Mouse (Mus musculus): Measurements from ENCODE around the gene Zkscan4. TPM values are rescaled to one million over a fixed set of nuclear protein-coding genes. Genes with fewer than 3 reads are reported as not detected.
"Not testable (repeated sequence)": the region's sequence is repeated elsewhere in the genome, so short reads cannot be mapped to it uniquely, and the experiment has no call there.

The Zkscan4 gene
- polyA plus RNA-seq, 1 experiment from 2014 or later: 2.9 TPM

DNA sequence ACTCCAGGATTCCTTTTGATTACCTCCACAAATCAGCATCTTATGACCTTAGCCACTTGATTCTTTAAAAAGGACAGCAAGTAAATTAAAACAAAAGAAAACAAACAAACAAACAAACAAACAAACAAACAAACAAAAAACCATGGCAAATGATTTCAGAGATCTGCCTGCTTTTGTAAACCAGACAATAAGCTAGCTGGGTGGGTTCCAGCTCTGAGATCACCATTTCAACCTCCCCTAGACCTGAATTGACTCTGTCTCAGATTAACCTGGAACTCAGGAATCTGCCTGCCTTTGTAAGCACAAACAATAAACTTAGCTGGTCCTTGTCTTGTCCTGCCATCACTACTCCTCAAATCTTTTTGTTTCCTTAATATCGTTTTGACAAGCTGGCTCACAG is 8.2 kb downstream of the Zkscan4 start:
- Histone ChIP-seq H3K9ac (ENCODE audit: low read length) (no peak overlapping the region), H3K36me3 (ENCODE audit: control insufficient read depth, insufficient read depth, low read length) (no peaks in the 10 kb centered on the region), H3K27me3 (ENCODE audit: control insufficient read depth, insufficient read depth, low read length) (no peaks in the 10 kb centered on the region), H3K27ac (replicated peaks; ENCODE audit: low read depth, low read length) (no peak overlapping the region), H3K4me3 (ENCODE audit: low read depth, low read length) (no peak overlapping the region), H3K9me3 (ENCODE audit: control insufficient read depth, low read length) (no peaks in the 10 kb centered on the region), H3K4me1 (ENCODE audit: control insufficient read depth, insufficient read depth, low read length) (no peaks in the 10 kb centered on the region), H3K4me2 (ENCODE audit: low read depth, severe bottlenecking) (no peak overlapping the region)
- DNase-seq (ENCODE audit: low spot score) (no peak), ATAC-seq (ENCODE audit: insufficient number of reproducible peaks, low FRiP score, low TSS enrichment, low read depth) (no peak)
- WGBS: 91% methylated on average over 1 of the region's 1 CpGs

DNA sequence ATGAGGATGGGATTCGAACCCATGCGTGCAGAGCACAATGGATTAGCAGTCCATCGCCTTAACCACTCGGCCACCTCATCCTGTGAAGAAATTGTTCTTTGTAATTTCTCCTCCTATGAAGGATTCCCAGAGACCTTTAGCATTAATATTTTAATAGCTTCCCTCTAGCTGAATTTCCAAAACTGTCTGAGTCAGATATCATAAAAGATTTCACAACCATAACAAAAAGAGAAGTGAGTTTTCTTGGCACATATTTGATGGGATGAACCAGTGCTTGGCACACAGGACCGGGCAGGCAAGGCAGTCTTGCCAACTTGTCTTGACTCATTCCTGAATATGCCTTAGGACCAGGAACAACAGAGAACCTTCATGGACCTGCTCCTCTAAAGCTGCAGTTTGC is 14.1 kb downstream of the Zkscan4 start:
- no peaks in the 10 kb centered on the region for H3K27me3 ChIP-seq (ENCODE audit: control insufficient read depth, insufficient read depth, low read length)
- DNase-seq (ENCODE audit: low spot score) (no peak), ATAC-seq (ENCODE audit: insufficient number of reproducible peaks, low FRiP score, low TSS enrichment, low read depth) (no peak)
- H3K27ac ChIP-seq (replicated peaks; ENCODE audit: low read depth, low read length): no peak overlapping the region
- 93% methylated on average over 5 of the region's 5 CpGs for WGBS
- no peaks in the 10 kb centered on the region for H3K36me3 ChIP-seq (ENCODE audit: control insufficient read depth, insufficient read depth, low read length)
- no peaks in the 10 kb centered on the region for H3K4me1 ChIP-seq (ENCODE audit: control insufficient read depth, insufficient read depth, low read length)
- no peak overlapping the region for H3K9ac ChIP-seq (ENCODE audit: low read length)
- no peak overlapping the region for H3K4me3 ChIP-seq (ENCODE audit: low read depth, low read length)
- H3K9me3 ChIP-seq (ENCODE audit: control insufficient read depth, low read length): no peaks in the 10 kb centered on the region
- H3K4me2 ChIP-seq (ENCODE audit: low read depth, severe bottlenecking): no peak overlapping the region

DNA sequence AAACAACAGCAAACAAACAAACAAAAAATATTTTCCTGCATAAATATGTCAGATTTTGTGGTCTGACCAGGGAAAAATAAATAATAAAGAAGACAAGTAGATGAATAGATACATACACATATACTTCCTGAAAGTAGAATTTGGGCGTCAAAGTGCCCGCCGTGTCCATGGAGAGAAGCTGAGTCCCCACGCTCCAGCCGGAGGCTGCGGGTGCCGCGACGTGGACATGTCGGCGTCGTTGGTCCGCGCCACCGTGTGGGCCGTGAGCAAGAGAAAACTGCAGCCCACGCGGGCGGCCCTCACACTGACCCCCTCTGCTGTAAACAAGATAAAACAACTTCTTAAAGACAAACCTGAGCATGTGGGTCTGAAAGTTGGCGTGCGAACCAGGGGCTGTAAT is 16.4 kb downstream of the Zkscan4 start, which contains the start of gene AK157302:
TSS of gene AK157302 (plus strand) at position 144 of the 400 bp plus-strand sequence.
- WGBS: 94% methylated on average over 21 of the region's 21 CpGs
- no peak for ATAC-seq (ENCODE audit: insufficient number of reproducible peaks, low FRiP score, low TSS enrichment, low read depth)
- H3K4me2 ChIP-seq (ENCODE audit: low read depth, severe bottlenecking): no peak within 1 kb of the TSS

DNA sequence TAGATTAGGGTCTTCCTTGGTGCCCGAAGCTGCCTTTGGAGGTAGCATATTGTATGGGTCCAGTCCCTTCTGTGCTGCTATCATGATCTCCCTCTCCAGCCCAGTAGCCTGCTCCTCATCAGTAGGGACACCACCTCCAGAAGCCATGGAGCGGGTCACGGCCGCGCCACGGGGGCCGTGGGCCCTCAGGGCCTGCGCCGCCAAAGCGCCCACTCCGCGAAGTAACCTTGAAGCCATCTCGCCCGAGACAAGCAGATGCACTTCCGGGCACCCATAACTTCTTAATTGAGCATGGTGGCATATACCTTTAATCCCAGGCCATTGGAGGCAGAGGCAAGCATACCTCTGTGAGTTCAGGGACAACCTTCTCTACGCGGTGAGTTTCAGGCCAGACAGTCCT is 22.5 kb downstream of the Zkscan4 start, which contains the start of gene Gm11273:
TSS of gene Gm11273 (minus strand) at position 237 of the 400 bp plus-strand sequence.
- 94% methylated on average over 17 of the region's 17 CpGs for WGBS
- not testable (repeated sequence) for H3K9ac ChIP-seq (ENCODE audit: low read length); H3K36me3 ChIP-seq (ENCODE audit: control insufficient read depth, insufficient read depth, low read length); H3K27me3 ChIP-seq (ENCODE audit: control insufficient read depth, insufficient read depth, low read length); DNase-seq (ENCODE audit: low spot score); H3K27ac ChIP-seq (replicated peaks; ENCODE audit: low read depth, low read length); ATAC-seq (ENCODE audit: insufficient number of reproducible peaks, low FRiP score, low TSS enrichment, low read depth); H3K9me3 ChIP-seq (ENCODE audit: control insufficient read depth, low read length); H3K4me2 ChIP-seq (ENCODE audit: low read depth, severe bottlenecking); H3K4me3 ChIP-seq (ENCODE audit: low read depth, low read length); H3K4me1 ChIP-seq (ENCODE audit: control insufficient read depth, insufficient read depth, low read length)

More for the DNA sequence above, 16.4 kb downstream of the Zkscan4 start, which contains the start of gene AK157302:
- H3K9me3 ChIP-seq (ENCODE audit: control insufficient read depth, low read length): no peaks in the 10 kb centered on the region
- H3K27me3 ChIP-seq (ENCODE audit: control insufficient read depth, insufficient read depth, low read length): no peaks in the 10 kb centered on the region
- H3K9ac ChIP-seq (ENCODE audit: low read length): no peak within 1 kb of the TSS
- H3K36me3 ChIP-seq (ENCODE audit: control insufficient read depth, insufficient read depth, low read length): no peaks in the 10 kb centered on the region
- H3K27ac ChIP-seq (replicated peaks; ENCODE audit: low read depth, low read length): no peak within 1 kb of the TSS
- H3K4me1 ChIP-seq (ENCODE audit: control insufficient read depth, insufficient read depth, low read length): no peaks in the 10 kb centered on the region
- no peak for DNase-seq (ENCODE audit: low spot score)
- H3K4me3 ChIP-seq (ENCODE audit: low read depth, low read length): no peak within 1 kb of the TSS

DNA sequence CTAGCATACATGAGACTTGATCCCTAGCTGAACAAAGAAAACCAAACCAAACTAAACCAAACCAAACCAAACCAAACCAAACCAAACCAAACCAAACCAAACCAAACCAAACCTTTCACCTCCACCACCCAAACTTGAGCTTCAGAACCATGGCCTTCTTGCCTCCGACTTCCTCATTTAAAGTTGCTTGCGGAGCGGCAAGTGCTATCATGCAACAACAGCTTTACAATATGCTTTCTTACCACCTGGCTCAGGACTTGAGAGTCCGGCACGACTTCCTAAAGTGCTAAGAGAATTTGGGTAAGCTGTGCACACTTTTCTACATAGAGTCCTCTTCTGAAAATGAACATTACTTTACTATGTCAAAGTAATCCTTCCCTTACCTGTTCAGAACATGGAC is 23.6 kb downstream of the Zkscan4 start:
- Histone ChIP-seq H3K36me3 (ENCODE audit: control insufficient read depth, insufficient read depth, low read length) (no peaks in the 10 kb centered on the region), H3K27me3 (ENCODE audit: control insufficient read depth, insufficient read depth, low read length) (no peaks in the 10 kb centered on the region), H3K4me1 (ENCODE audit: control insufficient read depth, insufficient read depth, low read length) (no peaks in the 10 kb centered on the region), H3K9ac (ENCODE audit: low read length) (no peak overlapping the region), H3K9me3 (ENCODE audit: control insufficient read depth, low read length) (no peaks in the 10 kb centered on the region), H3K27ac (replicated peaks; ENCODE audit: low read depth, low read length) (no peak overlapping the region), H3K4me3 (ENCODE audit: low read depth, low read length) (no peak overlapping the region), H3K4me2 (ENCODE audit: low read depth, severe bottlenecking) (no peak overlapping the region)
- ATAC-seq (ENCODE audit: insufficient number of reproducible peaks, low FRiP score, low TSS enrichment, low read depth) (no peak), DNase-seq (ENCODE audit: low spot score) (no peak)
- WGBS: 87% methylated on average over 5 of the region's 5 CpGs

DNA sequence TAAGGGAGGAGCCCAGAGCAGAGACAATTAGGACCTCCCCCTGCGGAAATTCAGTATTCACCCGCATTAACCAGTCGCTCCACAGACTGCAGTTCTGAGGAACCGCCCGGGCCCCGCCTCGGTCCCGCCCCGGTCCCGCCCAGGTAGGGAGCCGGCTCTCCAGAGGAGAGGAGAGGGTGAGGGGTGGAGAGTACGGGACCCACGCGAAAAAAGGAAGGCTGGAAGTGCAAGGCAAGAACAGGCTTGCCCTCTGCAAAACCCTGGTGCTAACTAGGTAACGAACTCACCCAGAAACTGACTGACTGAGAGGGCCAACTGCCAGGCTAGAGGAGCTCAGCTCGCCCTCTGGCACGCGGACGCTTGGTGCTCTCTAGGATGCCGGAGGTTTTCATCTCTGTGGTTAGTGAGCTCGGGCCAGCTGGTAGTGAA is 27.5 kb downstream of the Zkscan4 start:
- Histone ChIP-seq H3K9ac (ENCODE audit: low read length) (peak overlapping the region; percentile 69), H3K27ac (replicated peaks; ENCODE audit: low read depth, low read length) (peak overlapping the region; percentile 65; the same call in 1 of the 2 replicates), H3K27me3 (ENCODE audit: control insufficient read depth, insufficient read depth, low read length) (no peaks in the 10 kb centered on the region), H3K9me3 (ENCODE audit: control insufficient read depth, low read length) (no peaks in the 10 kb centered on the region), H3K36me3 (ENCODE audit: control insufficient read depth, insufficient read depth, low read length) (no peaks in the 10 kb centered on the region), H3K4me2 (ENCODE audit: low read depth, severe bottlenecking) (peak overlapping the region; percentile 51), H3K4me3 (ENCODE audit: low read depth, low read length) (peak overlapping the region; percentile 62), H3K4me1 (ENCODE audit: control insufficient read depth, insufficient read depth, low read length) (no peaks in the 10 kb centered on the region)
- 0% methylated on average over 21 of the region's 21 CpGs for WGBS
- DNase-seq (ENCODE audit: low spot score) (peak; percentile 90), ATAC-seq (ENCODE audit: insufficient number of reproducible peaks, low FRiP score, low TSS enrichment, low read depth) (peak; percentile 98)

DNA sequence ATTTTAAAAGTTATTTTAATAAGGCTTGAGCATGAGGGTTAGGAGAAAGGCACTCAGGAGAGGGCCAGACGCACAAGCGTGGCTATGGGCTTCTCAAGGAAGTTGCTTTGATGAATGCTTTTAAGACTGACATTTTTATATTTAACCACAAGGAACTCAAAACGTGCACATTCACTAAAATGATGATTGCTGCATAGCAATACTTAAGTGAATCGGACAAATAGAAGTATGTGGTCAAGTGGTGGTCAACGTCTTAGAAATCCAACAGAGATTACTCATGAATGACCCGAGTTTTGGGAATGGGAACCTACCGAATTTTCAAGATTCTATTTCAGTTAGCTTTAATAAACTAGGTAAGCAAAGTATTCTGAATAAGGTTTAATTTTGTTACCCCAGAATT is 51.4 kb downstream of the Zkscan4 start:
- peak overlapping the region; percentile 77 for H3K4me3 ChIP-seq (ENCODE audit: low read depth, low read length)

DNA sequence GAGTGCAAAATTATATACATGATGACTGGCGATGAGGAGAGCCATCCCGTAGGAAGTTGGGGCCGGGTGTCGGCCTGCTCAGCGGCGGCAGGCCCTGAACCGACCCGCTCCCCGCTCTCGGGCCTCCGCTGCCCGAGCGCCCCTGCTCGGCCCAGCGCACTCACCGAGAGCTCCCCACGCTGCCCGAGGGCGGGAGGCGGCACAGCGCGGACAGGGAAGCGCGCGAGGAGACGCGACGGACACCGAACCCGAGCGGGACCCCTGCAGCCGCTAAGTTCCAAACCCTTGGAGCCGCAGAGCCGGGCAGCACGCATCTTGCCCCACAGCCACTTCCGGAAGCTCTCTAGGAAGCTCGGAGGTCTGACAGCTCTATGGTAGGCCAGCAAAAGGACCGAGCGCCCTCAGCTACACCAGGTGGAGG is 52.1 kb downstream of the Zkscan4 start, which contains the start of gene Zkscan8:
TSS of gene Zkscan8 (minus strand) at position 340 of the 421 bp plus-strand sequence.
- ATAC-seq (ENCODE audit: insufficient number of reproducible peaks, low FRiP score, low TSS enrichment, low read depth) (peak; percentile 96), DNase-seq (ENCODE audit: low spot score) (peak; percentile 92)
- peak within 1 kb of the TSS; percentile 44 for H3K4me2 ChIP-seq (ENCODE audit: low read depth, severe bottlenecking)
- peak within 1 kb of the TSS; percentile 77 for H3K4me3 ChIP-seq (ENCODE audit: low read depth, low read length)
- peak within 1 kb of the TSS; percentile 94 for H3K27ac ChIP-seq (replicated peaks; ENCODE audit: low read depth, low read length)
- WGBS: 0% methylated on average over 39 of the region's 39 CpGs
- H3K36me3 ChIP-seq (ENCODE audit: control insufficient read depth, insufficient read depth, low read length): no peaks in the 10 kb centered on the region
- peak within 1 kb of the TSS; percentile 99 for H3K9ac ChIP-seq (ENCODE audit: low read length)
- no peaks in the 10 kb centered on the region for H3K4me1 ChIP-seq (ENCODE audit: control insufficient read depth, insufficient read depth, low read length)
- no peaks in the 10 kb centered on the region for H3K9me3 ChIP-seq (ENCODE audit: control insufficient read depth, low read length)
- no peaks in the 10 kb centered on the region for H3K27me3 ChIP-seq (ENCODE audit: control insufficient read depth, insufficient read depth, low read length)

More for the DNA sequence above, 51.4 kb downstream of the Zkscan4 start:
- WGBS: 54% methylated on average over 7 of the region's 7 CpGs
- ATAC-seq (ENCODE audit: insufficient number of reproducible peaks, low FRiP score, low TSS enrichment, low read depth) (no peak), DNase-seq (ENCODE audit: low spot score) (no peak)
- Histone ChIP-seq H3K4me1 (ENCODE audit: control insufficient read depth, insufficient read depth, low read length) (no peaks in the 10 kb centered on the region), H3K27me3 (ENCODE audit: control insufficient read depth, insufficient read depth, low read length) (no peaks in the 10 kb centered on the region), H3K36me3 (ENCODE audit: control insufficient read depth, insufficient read depth, low read length) (no peaks in the 10 kb centered on the region), H3K9me3 (ENCODE audit: control insufficient read depth, low read length) (no peaks in the 10 kb centered on the region), H3K27ac (replicated peaks; ENCODE audit: low read depth, low read length) (no peak overlapping the region), H3K9ac (ENCODE audit: low read length) (no peak overlapping the region), H3K4me2 (ENCODE audit: low read depth, severe bottlenecking) (peak overlapping the region; percentile 40)

All from limb, embryonic 11.5 days (tissue).